Mouse (Mus musculus): ENCODE results near the gene Mettl1.

Mettl1 gene
- long read RNA-seq, experiment 1, transcript Mettl1-201 (6 exons, 1,791 nt), result major isoform, 17 of 28 reads
- long read RNA-seq, experiment 1, transcript Mettl1-203 (2 exons, 1,057 nt), result minor isoform, 6 of 28 reads
- long read RNA-seq, experiment 1, partial matches to known transcripts, result 1 of 28 reads
- long read RNA-seq, experiment 1, other reads (novel, unspliced or antisense), result 4 of 28 reads
- long read RNA-seq, experiment 2, transcript Mettl1-201 (6 exons, 1,791 nt), result major isoform, 19 of 39 reads
- long read RNA-seq, experiment 2, transcript Mettl1-203 (2 exons, 1,057 nt), result minor isoform, 9 of 39 reads
- long read RNA-seq, experiment 2, partial matches to known transcripts, result 0 of 39 reads
- long read RNA-seq, experiment 2, other reads (novel, unspliced or antisense), result 11 of 39 reads

- intact Hi-C loops (cut with DNase I), result no loop called here
Measured at GRCm38 (mm10) chr10:127041274-127041766, at the start of gene Mettl1, which contains the start of gene Eef1akmt3. Gene Mettl1 (plus strand): TSS chr10:127041414. Gene Eef1akmt3 (minus strand): TSS chr10:127041513.

- intact Hi-C loops (cut with DNase I), result loop anchor here (2.0 kb wide), 1 partner anchor 39 kb away; the partner anchor contains the start of gene Tsfm
Measured at GRCm38 (mm10) chr10:126991676-126992075, 49.5 kb upstream of the Mettl1 start.

GRCm38 (mm10) chr10:126993621-126994020, 47.6 kb upstream of the Mettl1 start:
- intact Hi-C loops (cut with DNase I), result no loop called here

GRCm38 (mm10) chr10:126997340-126998113, 43.7 kb upstream of the Mettl1 start:
- intact Hi-C loops (cut with DNase I), result no loop called here

- intact Hi-C loops (cut with DNase I), result no loop called here
Measured at GRCm38 (mm10) chr10:127000529-127000928, 40.7 kb upstream of the Mettl1 start, which contains the start of gene Avil. Gene Avil (plus strand): TSS chr10:127000709.

- intact Hi-C loops (cut with DNase I), result no loop called here
Measured at GRCm38 (mm10) chr10:127001297-127001696, 39.9 kb upstream of the Mettl1 start.

- intact Hi-C loops (cut with DNase I), result no loop called here
Measured at GRCm38 (mm10) chr10:127002056-127002455, 39.2 kb upstream of the Mettl1 start.

- intact Hi-C loops (cut with DNase I), result no loop called here
Measured at GRCm38 (mm10) chr10:127002765-127003164, 38.4 kb upstream of the Mettl1 start.

GRCm38 (mm10) chr10:127003334-127003733, 37.9 kb upstream of the Mettl1 start:
- intact Hi-C loops (cut with DNase I), result no loop called here

- intact Hi-C loops (cut with DNase I), result no loop called here
Measured at GRCm38 (mm10) chr10:127003806-127004205, 37.4 kb upstream of the Mettl1 start.

GRCm38 (mm10) chr10:127016488-127016887, 24.7 kb upstream of the Mettl1 start:
- intact Hi-C loops (cut with DNase I), result no loop called here

GRCm38 (mm10) chr10:127017071-127017470, 24.1 kb upstream of the Mettl1 start:
- intact Hi-C loops (cut with DNase I), result no loop called here

- intact Hi-C loops (cut with DNase I), result no loop called here
Measured at GRCm38 (mm10) chr10:127018422-127018821, 22.8 kb upstream of the Mettl1 start.

GRCm38 (mm10) chr10:127030336-127031296, 10.6 kb upstream of the Mettl1 start, which contains the start of gene Tsfm:
Gene Tsfm (minus strand): TSS chr10:127030840.
- intact Hi-C loops (cut with DNase I), result loop anchor here (1.0 to 2.0 kb wide), 2 partner anchors 40 to 111 kb away; no protein-coding TSS in a partner anchor

- intact Hi-C loops (cut with DNase I), result no loop called here
Measured at GRCm38 (mm10) chr10:127033301-127033741, 7.9 kb upstream of the Mettl1 start.

- intact Hi-C loops (cut with DNase I), result no loop called here
Measured at GRCm38 (mm10) chr10:127036273-127036672, 4.9 kb upstream of the Mettl1 start.

- intact Hi-C loops (cut with DNase I), result no loop called here
Measured at GRCm38 (mm10) chr10:127037641-127038040, 3.6 kb upstream of the Mettl1 start.

- intact Hi-C loops (cut with DNase I), result no loop called here
Measured at GRCm38 (mm10) chr10:127040569-127041214, 522 bp upstream of the Mettl1 start.

- intact Hi-C loops (cut with DNase I), result no loop called here
Measured at GRCm38 (mm10) chr10:127041774-127042338, 642 bp downstream of the Mettl1 start.

Measured in adrenal gland (tissue).